Mouse (Mus musculus) mammary gland, adult 2 months (tissue): ENCODE data around the gene Gpld1. TPM values are rescaled to one million over a fixed set of nuclear protein-coding genes. Genes with fewer than 3 reads are reported as not detected.

ENCODE experiments used
- polyA plus RNA-seq: library from polyadenylated mRNA; depleted of rRNA; stranded (reverse); fragments of >200 nt; gene quantifications from 2 replicates; pipeline ENCODE4 v1.2.3, GENCODE M21; 2012; ENCODE audit warnings: low replicate concordance; rRNA removed

Gene Gpld1
- polyA plus RNA-seq = 1.9 and 2.3 TPM in 2 replicates

GRCm38 (mm10) chr13:24942512-24943282 lies at the start of gene Gpld1:
Gpld1 (plus strand) TSS chr13:24943152.

DNA sequence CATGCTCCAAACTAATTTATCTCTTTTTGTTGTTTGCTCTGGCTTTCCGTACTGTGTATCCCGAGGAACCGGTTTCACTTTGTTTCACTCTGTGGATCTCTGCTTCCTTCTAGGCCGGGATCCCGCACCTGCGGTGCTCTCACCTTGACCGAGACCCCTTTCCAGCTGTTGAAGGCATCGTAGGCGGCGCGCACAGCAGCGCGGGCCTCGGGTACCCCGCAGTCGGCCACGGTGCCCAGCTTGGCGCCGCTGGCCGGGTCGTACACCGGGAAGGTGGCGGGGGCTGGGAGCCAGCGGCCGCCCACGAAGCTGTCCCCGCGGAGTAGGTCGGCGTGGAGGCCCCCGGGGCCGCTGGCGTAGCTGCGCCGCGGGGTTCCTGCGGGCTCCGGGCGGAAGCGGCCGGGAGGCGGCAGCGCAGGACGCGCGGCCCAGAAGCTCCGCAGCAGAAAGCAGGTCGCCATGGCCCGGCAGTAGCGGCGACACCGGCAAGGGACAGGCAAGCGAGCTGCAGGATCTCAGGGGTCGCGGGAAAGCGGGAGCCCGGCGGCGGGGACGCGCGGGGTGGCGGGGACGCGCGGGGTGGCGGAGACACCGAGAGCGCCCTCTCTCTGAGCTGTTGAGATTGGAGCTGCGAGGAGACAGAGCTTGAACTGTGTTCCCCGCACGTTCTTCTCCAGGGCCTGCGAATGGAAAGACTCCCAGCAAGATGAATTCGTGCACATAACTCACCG lies 5.7 kb upstream of the Gpld1 start, which contains the start of gene Aldh5a1:
Gene Aldh5a1, minus strand, starts transcription at position 554 of the 731 bp plus-strand sequence.

GRCm38 (mm10) chr13:25019793-25020539 lies 77.0 kb downstream of the Gpld1 start, which contains the start of gene Mrs2:
Mrs2 (minus strand) TSS chr13:25020379.

Other genes starting within 250 kb of the Gpld1 start
- not detected in 2 replicates for gene Armh2, start 201.9 kb upstream of the Gpld1 start, polyA plus RNA-seq
- gene Gmnn, start 181.2 kb upstream of the Gpld1 start, polyA plus RNA-seq = 0.99 and 2.4 TPM in 2 replicates
- 32.9 and 35.8 TPM in 2 replicates for gene BC005537, start 141.5 kb upstream of the Gpld1 start, polyA plus RNA-seq
- gene Acot13, start 111.6 kb upstream of the Gpld1 start, polyA plus RNA-seq = 38.7 and 80.1 TPM in 2 replicates
- 10.8 and 13.5 TPM in 2 replicates for gene Tdp2, start 111.5 kb upstream of the Gpld1 start, polyA plus RNA-seq
- 0.02 TPM in 1 of 2 replicates, not detected in the other for gene D130043K22Rik, start 98.0 kb upstream of the Gpld1 start, polyA plus RNA-seq
- 4.6 and 7.9 TPM in 2 replicates for gene Aldh5a1, start 5.5 kb upstream of the Gpld1 start, polyA plus RNA-seq
- 19.4 and 29.1 TPM in 2 replicates for gene Mrs2, start 77.2 kb downstream of the Gpld1 start, polyA plus RNA-seq
- not detected in 2 replicates for gene Dcdc2a, start 112.9 kb downstream of the Gpld1 start, polyA plus RNA-seq